Mouse (Mus musculus) ES-Bruce4 (cell line): ENCODE data around the gene Stum.

Experiments used
- EP300 ChIP-seq: IDR thresholded peaks from 2 replicates; pipeline ENCODE4 v1.6.1; 2011; ENCODE audit warnings: low read depth, low read length; ENCODE audit not compliant: insufficient read depth
- POLR2A ChIP-seq: IDR thresholded peaks from one replicate; pipeline ENCODE4 v1.8.1; 2011; ENCODE audit warnings: low read length; ENCODE audit not compliant: insufficient read depth

GRCm38 (mm10) chr1:180401725-180402124, 81.6 kb downstream of the Stum start:
- no peak for TF ChIP-seq EP300
- no peak for TF ChIP-seq POLR2A
